Mouse (Mus musculus) hematopoietic stem cell, adult 5-6 weeks (primary cell): ENCODE data around the gene Stk31. TPM values are rescaled to one million over a fixed set of nuclear protein-coding genes. Genes with fewer than 3 reads are reported as not detected.

Experiments
- ATAC-seq, 2 experiments: fragments of 125-278 bp in 1 of 2; replicated peaks in 1 of 2; 2 replicates each; pipeline ENCODE4 v1.8.0; 2016 to 2017; ENCODE audit warnings: inconsistent platforms in 2 of 2, mild to moderate bottlenecking in 2 of 2, moderate number of reproducible peaks in 2 of 2, low read depth in 1 of 2, moderate TSS enrichment in 1 of 2; ENCODE audit not compliant: low FRiP score in 2 of 2, poor library complexity in 2 of 2, severe bottlenecking in 2 of 2, insufficient read depth in 1 of 2, low TSS enrichment in 1 of 2
- total RNA-seq: library from RNA; stranded (forward); fragments of 172-1452, 232-1000 nt; gene quantifications from 2 replicates; pipeline ENCODE4 v1.2.3, GENCODE M21; 2017

Stk31 gene
- total RNA-seq, 1 experiment from 2014 or later, result not detected

DNA sequence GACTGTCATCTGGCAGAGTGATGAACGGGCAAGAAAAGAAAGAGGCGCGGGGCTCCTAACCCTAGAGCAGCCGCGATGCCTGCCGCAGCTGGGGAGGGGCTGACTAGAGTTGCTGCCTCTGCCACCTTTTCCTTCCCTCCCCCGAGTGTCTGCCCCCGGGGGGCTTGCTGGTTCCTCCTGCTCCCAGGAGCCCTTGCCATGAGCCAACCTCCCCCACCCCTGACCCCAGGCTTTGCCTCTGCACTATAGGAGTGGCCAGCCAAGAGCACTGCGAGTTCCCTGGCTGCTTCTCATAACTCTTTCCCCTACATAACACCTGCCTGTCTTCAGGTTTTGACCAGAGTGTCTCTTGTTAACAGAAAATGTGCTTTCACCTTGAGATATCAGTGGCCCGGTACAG, 96.1 kb downstream of the Stk31 start:
- ATAC-seq, result no peak

GRCm38 (mm10) chr6:49519053-49519452, 123.6 kb downstream of the Stk31 start:
- peak in 1 of 2 experiments; percentile 60; a peak in 1 of 4 replicates for ATAC-seq

Other genes with a start within 250 kb of the Stk31 start
- 0.06 and 0.25 TPM in 2 replicates for gene Igf2bp3, start 180.6 kb upstream of the Stk31 start, total RNA-seq
- gene Tra2a, start 131.6 kb upstream of the Stk31 start, total RNA-seq, result 204 and 234 TPM in 2 replicates
- 5.6 and 7.6 TPM in 2 replicates for gene Ccdc126, start 76.3 kb upstream of the Stk31 start, total RNA-seq
- 4.2 and 6.9 TPM in 2 replicates for gene Fam221a, start 27.9 kb upstream of the Stk31 start, total RNA-seq